Mouse (Mus musculus): ENCODE data around the gene Mxi1. TPM values are rescaled to one million over a fixed set of nuclear protein-coding genes. Genes with fewer than 3 reads are reported as not detected.
A peak's percentile ranks its signal among the peaks of the same experiment; 100 is the strongest.

The Mxi1 gene
- polyA plus RNA-seq, 2 experiments, result 25.8 to 40.1 TPM

DNA sequence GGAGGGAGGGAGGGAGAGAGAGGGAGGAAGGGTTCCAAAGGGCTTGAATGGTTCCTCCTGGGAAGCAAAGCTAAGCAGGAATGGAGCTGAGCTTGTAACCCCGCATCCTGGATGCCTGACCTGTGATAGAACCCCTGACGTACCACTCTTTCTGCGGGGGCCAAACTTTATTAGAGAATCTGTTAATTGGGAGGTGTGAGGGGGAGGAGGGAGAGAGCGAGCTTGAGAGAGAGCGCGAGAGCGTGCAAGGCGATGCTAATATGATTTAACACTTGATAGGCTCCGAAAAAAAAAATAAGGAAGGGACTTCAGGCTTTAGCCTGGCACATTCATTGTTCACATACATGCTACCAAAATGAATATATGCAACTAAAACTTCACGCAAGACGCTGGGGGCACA is 3.6 kb upstream of the Mxi1 start:
- no peak for TF ChIP-seq POLR2A (IDR thresholded peaks at IDR 0.05; ENCODE audit: borderline replicate concordance, extremely low read depth, insufficient read depth, insufficient read length)
- H3K9ac ChIP-seq (ENCODE audit: low read depth, low read length, severe bottlenecking), result no peak overlapping the region
- H3K4me1 ChIP-seq (ENCODE audit: control insufficient read depth, insufficient read depth, low read length), result peaks cover 5% of the 10 kb centered on the region; the same call in 1 of the 2 replicates
- H3K4me2 ChIP-seq (replicated peaks; ENCODE audit: low read depth, low read length, severe bottlenecking), result no peak overlapping the region; the same call in 1 of the 2 replicates
- no peaks in the 10 kb centered on the region for H3K36me3 ChIP-seq (ENCODE audit: control insufficient read depth, insufficient read depth, low read length)
- WGBS, result 52% methylated on average over 11 of the region's 11 CpGs
- H3K4me3 ChIP-seq (replicated peaks; ENCODE audit: low read length), result no peak overlapping the region
- DNase-seq (ENCODE audit: low spot score) (no peak), ATAC-seq (ENCODE audit: low FRiP score, low read depth) (no peak)
- no peaks in the 10 kb centered on the region for H3K9me3 ChIP-seq (ENCODE audit: control insufficient read depth, low read length)
- 0 out of 2 replicates have a peak overlapping the region, but pooled peaks have one; percentile 5 for H3K27ac ChIP-seq (replicated peaks; ENCODE audit: low read depth, low read length)
- no peaks in the 10 kb centered on the region for H3K27me3 ChIP-seq (ENCODE audit: control insufficient read depth, insufficient read depth, low read length)

DNA sequence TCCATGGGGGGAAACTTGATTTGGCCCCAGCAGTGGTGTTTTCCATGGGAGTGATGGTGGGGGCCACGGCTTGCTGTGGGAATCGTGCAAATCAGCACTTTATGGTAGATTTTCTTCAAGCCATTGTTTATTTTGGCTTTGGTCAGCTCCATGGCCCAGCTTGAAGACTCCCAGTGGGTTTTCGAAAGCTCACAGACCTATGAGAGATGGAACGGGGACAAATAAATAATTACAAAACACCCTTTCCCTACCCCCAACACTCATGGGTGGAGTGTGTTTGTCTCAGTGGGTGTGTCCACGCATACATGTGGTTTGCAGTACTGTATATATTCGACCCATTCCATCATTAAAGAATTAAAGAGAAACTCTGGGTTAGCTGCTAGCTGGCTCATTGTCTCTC is 3.1 kb upstream of the Mxi1 start:
- no peaks in the 10 kb centered on the region for H3K9me3 ChIP-seq (ENCODE audit: control insufficient read depth, low read length)
- TF ChIP-seq POLR2A (IDR thresholded peaks at IDR 0.05; ENCODE audit: borderline replicate concordance, extremely low read depth, insufficient read depth, insufficient read length), result no peak
- ATAC-seq (ENCODE audit: low FRiP score, low read depth) (no peak), DNase-seq (ENCODE audit: low spot score) (no peak)
- no peaks in the 10 kb centered on the region for H3K36me3 ChIP-seq (ENCODE audit: control insufficient read depth, insufficient read depth, low read length)
- no peak overlapping the region for H3K9ac ChIP-seq (ENCODE audit: low read depth, low read length, severe bottlenecking)
- H3K4me2 ChIP-seq (replicated peaks; ENCODE audit: low read depth, low read length, severe bottlenecking), result peak overlapping the region; percentile 18; the same call in 1 of the 2 replicates
- H3K4me3 ChIP-seq (replicated peaks; ENCODE audit: low read length), result no peak overlapping the region
- H3K27ac ChIP-seq (replicated peaks; ENCODE audit: low read depth, low read length), result 0 out of 2 replicates have a peak overlapping the region, but pooled peaks have one; percentile 5
- H3K27me3 ChIP-seq (ENCODE audit: control insufficient read depth, insufficient read depth, low read length), result no peaks in the 10 kb centered on the region
- WGBS, result 45% methylated on average over 6 of the region's 6 CpGs
- H3K4me1 ChIP-seq (ENCODE audit: control insufficient read depth, insufficient read depth, low read length), result peaks cover 5% of the 10 kb centered on the region; the same call in 1 of the 2 replicates

- Histone ChIP-seq H3K4me3 (replicated peaks; ENCODE audit: low read length) (no peak overlapping the region), H3K27me3 (ENCODE audit: control insufficient read depth, insufficient read depth, low read length) (no peaks in the 10 kb centered on the region), H3K9ac (ENCODE audit: low read depth, low read length, severe bottlenecking) (no peak overlapping the region), H3K36me3 (ENCODE audit: control insufficient read depth, insufficient read depth, low read length) (no peaks in the 10 kb centered on the region), H3K4me2 (replicated peaks; ENCODE audit: low read depth, low read length, severe bottlenecking) (0 out of 2 replicates have a peak overlapping the region, but pooled peaks have one; percentile 97), H3K9me3 (ENCODE audit: control insufficient read depth, low read length) (no peaks in the 10 kb centered on the region), H3K27ac (replicated peaks; ENCODE audit: low read depth, low read length) (no peak overlapping the region), H3K4me1 (ENCODE audit: control insufficient read depth, insufficient read depth, low read length) (peaks cover 8% of the 10 kb centered on the region)
- ATAC-seq (ENCODE audit: low FRiP score, low read depth) (no peak), DNase-seq (ENCODE audit: low spot score) (no peak)
- 26% methylated on average over 4 of the region's 4 CpGs for WGBS
- no peak for TF ChIP-seq POLR2A (IDR thresholded peaks at IDR 0.05; ENCODE audit: borderline replicate concordance, extremely low read depth, insufficient read depth, insufficient read length)
These were observed 687 bp upstream of the Mxi1 start for GRCm38 (mm10) chr19:53309631-53310030.

DNA sequence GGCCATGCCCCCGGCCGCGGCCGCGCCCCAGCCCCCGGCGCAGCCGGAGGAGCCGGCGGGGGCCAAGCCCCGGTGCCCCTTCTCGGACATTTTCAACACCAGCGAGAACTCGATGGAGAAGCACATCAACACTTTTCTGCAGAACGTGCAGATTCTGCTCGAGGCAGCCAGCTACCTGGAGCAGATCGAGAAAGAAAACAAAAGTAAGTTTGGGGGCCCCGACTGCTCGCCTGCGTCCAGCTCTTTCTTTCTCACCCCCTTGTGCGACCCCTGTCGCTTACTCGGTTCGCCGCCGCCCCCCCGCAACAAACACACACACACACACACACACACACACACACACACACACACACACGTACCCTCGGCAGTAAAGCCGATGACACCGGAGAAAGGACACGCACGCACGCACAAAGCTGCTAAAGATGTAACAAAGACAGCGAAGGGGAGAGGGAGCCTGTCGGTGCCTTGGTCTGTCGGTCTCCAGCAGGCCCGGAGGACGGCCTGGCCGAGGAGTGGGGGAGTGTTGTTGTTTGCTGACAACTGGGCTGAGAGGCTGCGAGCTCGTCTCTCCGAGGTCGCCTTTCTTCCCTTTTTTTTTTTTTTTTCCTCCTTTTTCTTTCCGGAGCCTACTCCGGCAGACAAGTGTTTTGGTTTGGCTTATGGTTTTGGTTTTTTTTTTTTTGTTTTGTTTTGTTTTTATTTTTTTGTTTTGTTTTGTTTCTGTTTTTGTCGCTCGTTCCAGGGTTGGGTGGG is 629 bp downstream of the Mxi1 start:
- 2% methylated on average over 38 of the region's 48 CpGs for WGBS
- H3K27ac ChIP-seq (replicated peaks; ENCODE audit: low read depth, low read length), result peak overlapping the region; percentile 98
- 0 out of 2 replicates have a peak, but pooled peaks cover 2% of the 10 kb centered on the region for H3K36me3 ChIP-seq (ENCODE audit: control insufficient read depth, insufficient read depth, low read length)
- H3K4me3 ChIP-seq (replicated peaks; ENCODE audit: low read length), result peak overlapping the region; percentile 86
- H3K9ac ChIP-seq (ENCODE audit: low read depth, low read length, severe bottlenecking), result peak overlapping the region; percentile 88
- peak; percentile 28 for DNase-seq (ENCODE audit: low spot score)
- H3K9me3 ChIP-seq (ENCODE audit: control insufficient read depth, low read length), result no peaks in the 10 kb centered on the region
- ATAC-seq (ENCODE audit: low FRiP score, low read depth), result no peak
- no peak for TF ChIP-seq POLR2A (IDR thresholded peaks at IDR 0.05; ENCODE audit: borderline replicate concordance, extremely low read depth, insufficient read depth, insufficient read length)
- H3K4me1 ChIP-seq (ENCODE audit: control insufficient read depth, insufficient read depth, low read length), result peaks cover 19% of the 10 kb centered on the region
- H3K27me3 ChIP-seq (ENCODE audit: control insufficient read depth, insufficient read depth, low read length), result no peaks in the 10 kb centered on the region
- peak overlapping the region; percentile 97 for H3K4me2 ChIP-seq (replicated peaks; ENCODE audit: low read depth, low read length, severe bottlenecking)

DNA sequence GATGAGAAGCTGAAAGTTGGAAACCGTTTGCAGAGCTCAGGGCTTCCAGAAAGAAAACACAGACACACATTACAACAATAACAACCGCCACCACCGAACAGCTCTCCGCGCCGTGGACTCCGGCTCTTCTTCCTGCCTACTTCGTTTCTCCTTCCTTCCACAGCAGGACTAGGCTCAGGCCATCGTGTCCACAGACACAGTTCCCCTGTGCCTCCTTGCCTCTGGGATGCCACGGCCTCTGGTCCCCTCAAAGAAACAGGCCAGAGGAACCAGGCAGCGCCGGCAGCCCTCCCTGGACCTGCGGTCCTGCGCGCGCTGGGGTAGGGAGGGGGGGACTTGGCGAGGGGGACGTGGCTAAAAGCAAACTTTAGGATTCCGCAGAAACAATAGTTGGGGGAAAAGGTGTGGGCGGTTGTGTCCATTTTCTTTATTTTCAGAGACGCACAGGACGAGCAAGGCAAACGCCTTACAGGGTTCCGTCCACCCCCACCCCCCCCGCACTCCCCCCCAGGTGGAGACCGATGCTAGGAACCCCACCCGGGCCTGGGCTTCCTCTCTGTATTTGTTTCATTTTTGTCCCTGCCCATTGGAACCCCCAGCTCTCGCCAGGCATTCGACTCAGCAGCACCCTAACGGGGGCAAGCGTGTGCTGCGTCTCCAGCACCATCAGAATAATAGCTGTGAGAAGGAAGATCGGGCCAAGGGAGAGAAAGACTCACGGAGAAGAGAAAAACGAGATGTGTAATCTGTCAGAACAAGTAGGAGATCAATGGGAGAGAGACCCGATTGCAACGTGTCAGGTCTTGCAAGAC is 1.4 kb downstream of the Mxi1 start:
- under 1% methylated on average over 37 of the region's 37 CpGs for WGBS
- no peak for ATAC-seq (ENCODE audit: low FRiP score, low read depth)
- Histone ChIP-seq H3K36me3 (ENCODE audit: control insufficient read depth, insufficient read depth, low read length) (0 out of 2 replicates have a peak, but pooled peaks cover 2% of the 10 kb centered on the region), H3K27me3 (ENCODE audit: control insufficient read depth, insufficient read depth, low read length) (no peaks in the 10 kb centered on the region), H3K4me1 (ENCODE audit: control insufficient read depth, insufficient read depth, low read length) (peaks cover 19% of the 10 kb centered on the region), H3K4me3 (replicated peaks; ENCODE audit: low read length) (peak overlapping the region; percentile 86), H3K27ac (replicated peaks; ENCODE audit: low read depth, low read length) (peak overlapping the region; percentile 98), H3K4me2 (replicated peaks; ENCODE audit: low read depth, low read length, severe bottlenecking) (peak overlapping the region; percentile 97), H3K9ac (ENCODE audit: low read depth, low read length, severe bottlenecking) (peak overlapping the region; percentile 88), H3K9me3 (ENCODE audit: control insufficient read depth, low read length) (no peaks in the 10 kb centered on the region)
- DNase-seq (ENCODE audit: low spot score), result no peak
- 0 out of 2 replicates have a peak, but pooled peaks have one; percentile 18 for TF ChIP-seq POLR2A (IDR thresholded peaks at IDR 0.05; ENCODE audit: borderline replicate concordance, extremely low read depth, insufficient read depth, insufficient read length)
